Mouse (Mus musculus): ENCODE results near the gene Bach2. TPM values are rescaled to one million over a fixed set of nuclear protein-coding genes. Genes with fewer than 3 reads are reported as not detected.

Bach2 gene
- polyA plus RNA-seq, 1 experiment from 2014 or later, result 5.9 TPM

DNA sequence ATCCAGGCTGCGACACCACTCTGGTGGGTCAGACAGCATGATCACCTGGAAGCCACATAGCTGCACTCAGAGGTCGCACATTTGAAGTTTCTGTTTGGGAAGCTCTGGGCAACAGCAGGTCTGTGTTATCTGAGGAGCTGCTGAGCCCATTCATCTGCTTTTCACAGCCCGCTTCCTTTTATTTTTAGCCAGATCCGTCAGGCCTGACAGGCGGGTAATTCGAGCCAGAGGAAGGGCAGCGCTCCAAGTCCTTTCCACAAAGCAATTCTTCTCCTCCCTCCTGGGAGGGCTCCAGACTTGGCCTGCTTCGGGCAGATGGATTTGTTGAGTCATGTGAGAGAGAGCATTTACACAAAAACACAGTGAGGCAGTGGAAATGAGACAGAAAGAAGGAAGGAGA is 65.1 kb downstream of the Bach2 start:
- no peak overlapping the region for H3K9ac ChIP-seq (ENCODE audit: low read depth, low read length)
- peaks cover 42% of the 10 kb centered on the region for H3K4me1 ChIP-seq (replicated peaks; ENCODE audit: insufficient read depth, low read length)
- H3K4me2 ChIP-seq (ENCODE audit: low read length), result peak overlapping the region; percentile 44
- WGBS, result 2% methylated on average over 8 of the region's 8 CpGs
- H3K36me3 ChIP-seq (ENCODE audit: insufficient read depth, low read length), result no peaks in the 10 kb centered on the region
- DNase-seq (ENCODE audit: low spot score) (peak; percentile 98), ATAC-seq (replicated peaks; ENCODE audit: low FRiP score, low read depth) (peak; percentile 77; the same call in 1 of the 2 replicates)
- no peaks in the 10 kb centered on the region for H3K9me3 ChIP-seq (replicated peaks; ENCODE audit: low read length)
- no peak for TF ChIP-seq CTCF (IDR thresholded peaks at IDR 0.05; ENCODE audit: low read depth)
- H3K27ac ChIP-seq, result peak overlapping the region; percentile 51
- no peak overlapping the region for H3K4me3 ChIP-seq (replicated peaks; ENCODE audit: low read depth, low read length)
- H3K27me3 ChIP-seq (ENCODE audit: insufficient read depth, low read length), result no peaks in the 10 kb centered on the region

DNA sequence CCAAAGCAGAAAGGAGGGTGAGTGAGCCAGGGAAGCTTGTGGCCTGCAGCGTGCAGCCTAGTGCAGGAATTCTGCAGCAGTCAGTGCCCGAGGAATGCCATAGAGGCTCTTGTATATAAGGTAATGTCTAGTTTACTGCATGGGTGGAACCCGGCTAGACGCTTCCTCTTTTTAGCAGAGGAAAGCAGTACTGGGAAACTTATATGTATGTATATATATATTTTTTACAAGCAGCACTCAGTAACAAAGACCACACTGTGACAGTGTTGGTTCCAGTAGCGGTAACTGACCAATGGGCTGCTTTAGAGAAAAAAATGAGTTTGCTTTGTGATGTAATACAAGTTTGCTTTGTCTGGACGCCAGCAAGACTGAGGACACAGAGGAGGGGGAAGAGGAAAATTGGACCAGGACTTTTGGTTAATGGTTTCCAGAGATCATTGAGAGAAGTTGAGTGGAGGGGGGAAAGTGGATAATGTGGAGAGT is 65.7 kb downstream of the Bach2 start:
- ATAC-seq (replicated peaks; ENCODE audit: low FRiP score, low read depth) (no peak), DNase-seq (ENCODE audit: low spot score) (peak; percentile 37)
- 23% methylated on average over 6 of the region's 6 CpGs for WGBS
- peak overlapping the region; percentile 6; the same call in 1 of the 2 replicates for H3K4me2 ChIP-seq (ENCODE audit: low read length)
- H3K9me3 ChIP-seq (replicated peaks; ENCODE audit: low read length), result no peaks in the 10 kb centered on the region
- TF ChIP-seq CTCF (IDR thresholded peaks at IDR 0.05; ENCODE audit: low read depth), result no peak
- H3K36me3 ChIP-seq (ENCODE audit: insufficient read depth, low read length), result no peaks in the 10 kb centered on the region
- no peak overlapping the region for H3K9ac ChIP-seq (ENCODE audit: low read depth, low read length)
- peaks cover 42% of the 10 kb centered on the region for H3K4me1 ChIP-seq (replicated peaks; ENCODE audit: insufficient read depth, low read length)
- H3K27ac ChIP-seq, result peak overlapping the region; percentile 68
- no peak overlapping the region for H3K4me3 ChIP-seq (replicated peaks; ENCODE audit: low read depth, low read length)
- no peaks in the 10 kb centered on the region for H3K27me3 ChIP-seq (ENCODE audit: insufficient read depth, low read length)

DNA sequence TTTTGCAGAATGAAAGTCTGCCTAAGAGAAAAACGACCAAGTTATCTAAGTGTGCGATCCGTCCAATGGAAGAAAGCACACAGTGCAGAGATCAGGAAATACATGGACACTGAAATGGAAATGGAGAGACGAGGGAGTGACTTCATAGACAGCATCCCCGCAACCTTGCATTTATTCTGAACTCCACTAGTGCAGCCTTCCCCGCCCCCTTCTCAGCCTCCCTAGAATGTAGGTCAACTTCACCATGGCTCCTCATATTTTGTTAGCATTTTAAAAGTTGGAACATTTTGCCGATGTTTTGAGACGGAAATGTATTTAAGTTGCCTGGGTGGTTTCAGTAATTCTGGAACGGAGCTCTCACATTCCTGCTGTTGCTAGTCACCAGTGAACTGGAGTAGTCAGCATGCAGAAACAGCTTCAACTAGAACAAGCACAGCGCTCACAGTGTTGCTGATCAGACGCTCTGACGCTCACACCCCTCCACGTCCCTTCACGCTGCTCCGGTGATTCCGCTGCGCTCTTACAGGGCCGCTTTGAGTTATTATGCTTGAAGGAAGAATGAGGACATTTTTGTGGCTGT is 66.5 kb downstream of the Bach2 start:
- H3K27ac ChIP-seq, result peak overlapping the region; percentile 19; the same call in 1 of the 2 replicates
- H3K27me3 ChIP-seq (ENCODE audit: insufficient read depth, low read length), result no peaks in the 10 kb centered on the region
- peak overlapping the region; percentile 31 for H3K4me2 ChIP-seq (ENCODE audit: low read length)
- H3K9me3 ChIP-seq (replicated peaks; ENCODE audit: low read length), result no peaks in the 10 kb centered on the region
- H3K4me3 ChIP-seq (replicated peaks; ENCODE audit: low read depth, low read length), result no peak overlapping the region
- peak; percentile 59 for DNase-seq (ENCODE audit: low spot score)
- ATAC-seq (replicated peaks; ENCODE audit: low FRiP score, low read depth), result no peak
- no peaks in the 10 kb centered on the region for H3K36me3 ChIP-seq (ENCODE audit: insufficient read depth, low read length)
- WGBS, result 32% methylated on average over 18 of the region's 18 CpGs
- H3K9ac ChIP-seq (ENCODE audit: low read depth, low read length), result no peak overlapping the region
- no peak for TF ChIP-seq CTCF (IDR thresholded peaks at IDR 0.05; ENCODE audit: low read depth)
- H3K4me1 ChIP-seq (replicated peaks; ENCODE audit: insufficient read depth, low read length), result peaks cover 42% of the 10 kb centered on the region

DNA sequence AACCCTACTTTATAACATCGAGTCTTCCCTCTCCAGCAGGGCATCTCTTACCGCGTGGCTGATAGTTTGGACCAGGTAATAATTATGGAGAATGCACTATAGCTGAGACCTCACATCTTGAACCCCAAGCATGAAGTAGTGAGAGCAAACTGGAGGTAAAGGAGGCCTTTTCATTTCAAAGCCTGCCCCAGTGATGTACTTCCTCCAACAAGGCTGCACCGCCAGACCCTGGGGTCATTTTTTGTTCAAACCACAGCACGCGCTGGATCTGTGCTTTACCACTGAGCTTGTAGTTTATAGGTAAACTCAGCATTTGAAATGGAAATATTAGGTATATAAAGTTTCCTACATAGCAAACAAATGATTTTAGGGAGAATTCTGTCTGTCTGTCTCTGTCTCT is 67.1 kb downstream of the Bach2 start:
- DNase-seq (ENCODE audit: low spot score) (no peak), ATAC-seq (replicated peaks; ENCODE audit: low FRiP score, low read depth) (no peak)
- peaks cover 42% of the 10 kb centered on the region for H3K4me1 ChIP-seq (replicated peaks; ENCODE audit: insufficient read depth, low read length)
- WGBS, result 68% methylated on average over 6 of the region's 6 CpGs
- no peaks in the 10 kb centered on the region for H3K9me3 ChIP-seq (replicated peaks; ENCODE audit: low read length)
- peak overlapping the region; percentile 57; the same call in 1 of the 2 replicates for H3K27ac ChIP-seq
- TF ChIP-seq CTCF (IDR thresholded peaks at IDR 0.05; ENCODE audit: low read depth), result no peak
- H3K4me3 ChIP-seq (replicated peaks; ENCODE audit: low read depth, low read length), result no peak overlapping the region
- no peaks in the 10 kb centered on the region for H3K36me3 ChIP-seq (ENCODE audit: insufficient read depth, low read length)
- no peak overlapping the region for H3K9ac ChIP-seq (ENCODE audit: low read depth, low read length)
- no peak overlapping the region for H3K4me2 ChIP-seq (ENCODE audit: low read length)
- no peaks in the 10 kb centered on the region for H3K27me3 ChIP-seq (ENCODE audit: insufficient read depth, low read length)

DNA sequence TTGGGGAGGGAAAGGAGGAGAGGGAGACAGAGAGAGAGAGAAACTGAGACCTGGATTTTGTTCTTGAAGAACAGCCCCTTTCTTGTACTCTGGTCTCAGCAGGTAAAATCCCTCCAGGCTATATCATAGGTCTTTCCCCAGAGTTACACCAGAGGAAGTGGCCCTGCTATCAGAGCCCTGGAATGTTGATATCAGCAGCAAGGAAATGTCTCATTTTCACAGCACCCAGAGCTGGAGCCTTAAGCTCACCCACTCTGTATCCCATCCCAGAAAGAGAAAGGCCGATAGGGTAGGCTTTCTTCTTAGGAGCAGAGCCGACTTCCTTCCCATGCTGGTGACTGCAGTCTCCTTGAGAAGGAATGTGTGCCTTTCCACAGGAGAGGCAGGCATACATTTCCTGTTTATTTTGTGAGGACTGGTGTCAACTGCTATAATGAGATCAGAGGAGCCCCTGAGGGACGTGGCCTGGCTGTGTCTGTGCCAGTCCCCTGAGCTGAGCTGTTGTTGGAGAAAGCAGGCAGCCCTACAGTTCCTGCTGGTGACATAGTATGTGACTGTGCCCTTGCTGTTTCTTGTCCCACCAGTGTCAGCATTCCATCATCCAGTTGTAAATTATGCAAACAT is 67.7 kb downstream of the Bach2 start:
- ATAC-seq (replicated peaks; ENCODE audit: low FRiP score, low read depth) (no peak), DNase-seq (ENCODE audit: low spot score) (peak; percentile 39)
- H3K4me1 ChIP-seq (replicated peaks; ENCODE audit: insufficient read depth, low read length), result peaks cover 42% of the 10 kb centered on the region
- no peak overlapping the region for H3K4me3 ChIP-seq (replicated peaks; ENCODE audit: low read depth, low read length)
- no peaks in the 10 kb centered on the region for H3K27me3 ChIP-seq (ENCODE audit: insufficient read depth, low read length)
- H3K36me3 ChIP-seq (ENCODE audit: insufficient read depth, low read length), result no peaks in the 10 kb centered on the region
- no peak overlapping the region for H3K4me2 ChIP-seq (ENCODE audit: low read length)
- 18% methylated on average over 3 of the region's 3 CpGs for WGBS
- TF ChIP-seq CTCF (IDR thresholded peaks at IDR 0.05; ENCODE audit: low read depth), result no peak
- peak overlapping the region; percentile 57 for H3K27ac ChIP-seq
- H3K9me3 ChIP-seq (replicated peaks; ENCODE audit: low read length), result no peaks in the 10 kb centered on the region
- no peak overlapping the region for H3K9ac ChIP-seq (ENCODE audit: low read depth, low read length)

DNA sequence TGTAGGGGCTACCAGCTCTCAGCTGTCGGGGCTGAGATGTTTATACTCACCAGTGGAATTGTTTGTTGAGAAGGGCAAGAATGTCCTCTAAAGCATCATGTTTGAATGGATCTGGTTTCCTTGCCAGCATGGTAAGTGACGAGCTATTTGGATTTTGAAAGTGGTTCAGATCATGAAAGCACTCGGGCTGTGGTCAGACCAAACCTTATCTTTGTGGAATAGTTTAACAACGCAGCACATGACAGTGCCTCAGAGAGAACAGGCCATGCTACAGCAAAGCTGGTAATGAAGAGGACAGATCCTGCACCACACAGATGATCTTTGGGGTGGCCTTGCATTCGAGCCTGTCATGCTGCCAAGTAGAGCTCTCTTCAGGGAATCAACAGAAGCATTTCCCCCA is 68.6 kb downstream of the Bach2 start:
- no peak overlapping the region for H3K9ac ChIP-seq (ENCODE audit: low read depth, low read length)
- no peak overlapping the region for H3K4me3 ChIP-seq (replicated peaks; ENCODE audit: low read depth, low read length)
- no peaks in the 10 kb centered on the region for H3K36me3 ChIP-seq (ENCODE audit: insufficient read depth, low read length)
- peaks cover 41% of the 10 kb centered on the region for H3K4me1 ChIP-seq (replicated peaks; ENCODE audit: insufficient read depth, low read length)
- no peak overlapping the region for H3K4me2 ChIP-seq (ENCODE audit: low read length)
- H3K9me3 ChIP-seq (replicated peaks; ENCODE audit: low read length), result no peaks in the 10 kb centered on the region
- WGBS, result 87% methylated on average over 5 of the region's 5 CpGs
- no peaks in the 10 kb centered on the region for H3K27me3 ChIP-seq (ENCODE audit: insufficient read depth, low read length)
- ATAC-seq (replicated peaks; ENCODE audit: low FRiP score, low read depth) (no peak), DNase-seq (ENCODE audit: low spot score) (no peak)
- H3K27ac ChIP-seq, result no peak overlapping the region
- no peak for TF ChIP-seq CTCF (IDR thresholded peaks at IDR 0.05; ENCODE audit: low read depth)
